Mouse (Mus musculus) heart, postnatal 14 days (tissue): ENCODE data around the gene Shisa8. TPM values are rescaled to one million over a fixed set of nuclear protein-coding genes. Genes with fewer than 3 reads are reported as not detected.

ENCODE experiments used
- DNase-seq, 2 experiments: peaks; one replicate each; pipeline ENCODE4 v3.0.0; 2021 to 2022
- intact Hi-C: fragments of 180-260 bp; cut with DNase I; formaldehyde crosslinking; loops from one replicate; pipeline ENCODE4 v1.15.1; 2025
- microRNA-seq, 2 experiments: library from miRNA; unstranded; fragments of <30 nt; microRNA quantifications; one replicate each; pipeline ENCODE4 v1.2.0; 2021 to 2022
- total RNA-seq, 2 experiments: library from RNA; stranded (reverse); gene quantifications; 2 replicates each; pipeline ENCODE4 v1.2.3; 2021

The Shisa8 gene
- total RNA-seq, 2 experiments from 2014 or later = 0.14 to 0.34 TPM

DNA sequence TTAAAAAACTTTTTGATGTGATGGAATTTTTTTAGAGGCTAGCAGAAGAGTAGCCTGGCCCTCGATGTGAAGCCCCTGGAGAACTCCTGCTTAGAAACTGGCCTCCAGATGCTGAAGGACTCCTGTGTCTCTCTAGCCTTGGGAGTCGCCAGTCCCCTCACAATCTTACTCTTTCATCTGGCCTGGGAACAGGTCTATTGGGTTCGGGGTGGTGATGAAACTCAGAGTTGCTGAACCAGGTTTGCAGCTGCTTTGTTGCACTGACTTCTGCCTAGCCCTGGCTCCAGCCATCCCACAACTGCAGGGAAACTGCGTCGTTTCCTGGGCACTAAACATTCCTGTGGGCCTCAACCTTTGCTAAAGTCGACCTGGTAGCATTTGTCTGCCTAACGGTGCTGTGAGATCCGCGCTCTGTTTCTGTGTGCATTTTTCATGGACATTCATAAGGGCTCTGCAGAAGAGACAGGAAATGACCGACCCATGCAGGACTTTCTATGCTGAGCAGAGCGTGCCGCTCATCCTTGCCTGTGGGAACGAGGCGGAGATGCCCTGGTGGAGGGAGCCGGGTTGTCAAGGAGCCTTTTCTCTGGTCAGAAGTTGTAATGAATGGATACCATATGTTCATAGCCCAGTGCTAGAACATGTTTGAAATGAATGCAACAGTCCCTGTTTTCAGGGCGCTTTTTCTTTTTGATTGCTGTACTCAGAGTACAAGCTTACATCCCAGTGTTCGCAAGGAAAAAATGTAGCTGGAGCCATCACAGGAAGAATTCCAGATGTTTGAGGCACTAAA lies 54.2 kb downstream of the Shisa8 start:
- intact Hi-C loops = no loop called here
- DNase-seq = no peak

DNA sequence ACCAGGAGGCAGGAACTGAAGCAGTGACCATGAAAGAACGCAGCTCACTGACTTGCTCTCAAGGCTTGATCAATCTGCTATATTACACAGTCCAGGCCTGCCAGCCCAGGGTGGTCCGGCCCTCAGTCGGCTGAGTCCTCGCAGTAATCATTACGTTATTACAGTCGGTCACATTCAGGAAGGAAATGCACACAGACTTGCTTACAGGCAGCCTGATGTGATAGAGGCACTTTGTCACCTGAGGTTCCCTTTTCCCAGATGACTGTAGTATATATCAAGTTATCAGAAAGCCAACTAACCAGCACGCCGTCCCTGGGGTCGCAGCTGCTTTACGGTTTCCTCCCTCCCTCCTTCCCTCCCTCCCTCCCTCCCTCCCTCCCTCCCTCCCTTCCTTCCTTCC lies 55.7 kb downstream of the Shisa8 start:
- DNase-seq = no peak
- intact Hi-C loops = no loop called here

DNA sequence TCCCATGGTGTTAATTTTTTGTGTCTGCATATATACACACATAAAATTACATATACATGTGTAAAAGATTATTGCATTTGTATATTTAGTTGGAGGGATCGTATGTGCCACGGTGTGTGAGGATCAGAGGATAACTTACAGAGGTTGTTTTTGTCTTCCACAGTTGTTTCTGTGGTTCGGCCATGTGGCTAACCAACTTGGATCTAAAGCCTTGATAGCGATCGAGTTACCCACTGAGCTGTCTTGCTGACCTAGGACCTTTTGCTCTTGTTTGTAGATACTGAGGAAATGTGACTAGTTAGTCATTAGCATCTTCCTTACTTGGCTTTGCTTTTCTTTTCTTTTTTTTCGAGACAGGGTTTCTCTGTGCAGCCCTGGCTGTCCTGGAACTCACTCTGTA lies 56.3 kb downstream of the Shisa8 start:
- no peak for DNase-seq
- intact Hi-C loops = no loop called here

Small RNA genes within 50 kb of the gene (microRNA-seq; reads per million reads assigned to microRNA genes)
- 5.9 to 19.7 reads per million in 2 experiments for gene Mir33

Other genes with a start within 250 kb of the Shisa8 start
- gene 1700029P11Rik, start 232.3 kb downstream of the Shisa8 start, total RNA-seq = not detected
- gene Xrcc6, start 225.0 kb downstream of the Shisa8 start, total RNA-seq = 10 to 100 TPM; 20.4 to 27.0 TPM
- 10 to 100 TPM; 22.6 to 27.9 TPM for gene Desi1, start 179.0 kb downstream of the Shisa8 start, total RNA-seq
- gene Snu13, start 165.2 kb downstream of the Shisa8 start, total RNA-seq = 10 to 100 TPM; 48.6 to 53.8 TPM
- not detected for gene 4930407I10Rik, start 153.7 kb downstream of the Shisa8 start, total RNA-seq
- gene Mei1, start 142.8 kb downstream of the Shisa8 start, total RNA-seq = not detected
- gene Ccdc134, start 84.9 kb downstream of the Shisa8 start, total RNA-seq = 1 to 10 TPM; 4.8 to 5.8 TPM
- gene Srebf2, start 65.6 kb downstream of the Shisa8 start, total RNA-seq = 10 to 100 TPM; 18.7 to 22.6 TPM
- gene Tnfrsf13c, start 11.6 kb upstream of the Shisa8 start, total RNA-seq = under 1 TPM; 0.24 TPM
- gene Cenpm, start 31.9 kb upstream of the Shisa8 start, total RNA-seq = 1 to 10 TPM; 1.9 to 3.2 TPM
- gene 1500009C09Rik, start 39.6 kb upstream of the Shisa8 start, total RNA-seq = not detected
- under 1 TPM; 0.17 to 0.24 TPM for gene Sept3, start 62.1 kb upstream of the Shisa8 start, total RNA-seq
- gene Wbp2nl, start 86.1 kb upstream of the Shisa8 start, total RNA-seq = not detected
- 10 to 100 TPM; 28.9 to 33.4 TPM for gene Naga, start 126.1 kb upstream of the Shisa8 start, total RNA-seq
- 1 to 10 TPM; 2.0 to 2.3 TPM for gene Pheta2, start 126.1 kb upstream of the Shisa8 start, total RNA-seq
- gene Smdt1, start 126.1 kb upstream of the Shisa8 start, total RNA-seq = 100 to 1,000 TPM; 197 to 205 TPM
- gene Ndufa6, start 141.5 kb upstream of the Shisa8 start, total RNA-seq = 100 to 1,000 TPM; 577 to 610 TPM
- gene Cyp2d22, start 167.4 kb upstream of the Shisa8 start, total RNA-seq = 10 to 100 TPM; 21.9 to 25.7 TPM
- gene Cyp2d11, start 181.2 kb upstream of the Shisa8 start, total RNA-seq = not detected
- under 1 TPM in 1 of 2 experiments, not detected in 1; 0.43 TPM for gene Cyp2d10, start 194.4 kb upstream of the Shisa8 start, total RNA-seq
- gene Cyp2d9, start 220.6 kb upstream of the Shisa8 start, total RNA-seq = not detected